Comparison of ENCODE assay signal across 25 mouse cellular contexts in genomic region chr3:154173556-154173955, GRCm38 (mm10).
A peak's percentile ranks its signal among the peaks of the same experiment; 100 is the strongest.
DNase-seq lines count a peak whose midpoint lies in the region; ATAC-seq and TF ChIP-seq lines count a peak whose summit lies in the region.
"Had no signal": no experiment of that assay in that cellular context is flagged by ENCODE, and none has a peak within 500 bp of the region (broad histone marks: within the 10 kb centered on the region; RNA-seq: fewer than 3 reads in every experiment).

No protein-coding gene starts in this region.

- in situ Hi-C loops in ES-E14 (cut with MboI; ENCODE audit: low sequenced_read_pairs in 2 of 2, unreplicated experiment in 2 of 2), result no loop called here

- H3K27ac ChIP-seq in forebrain, embryonic 10.5 days, result peak overlapping the region; percentile 63
- H3K27ac ChIP-seq in forebrain, postnatal 0 days (ENCODE audit: low read depth, low read length), result no peak overlapping the region
- peak overlapping the region; percentile 55; the same call in 1 of the 2 replicates for H3K27ac ChIP-seq in midbrain, embryonic 10.5 days (replicated peaks)
- H3K27ac ChIP-seq in midbrain, postnatal 0 days (ENCODE audit: low read depth, low read length), result no peak overlapping the region
- no peak overlapping the region for H3K27ac ChIP-seq in ES-E14 (ENCODE audit: insufficient read depth, low read depth, low read length, poor library complexity, severe bottlenecking)
- H3K27ac ChIP-seq in midbrain, embryonic 14.5 days (replicated peaks; ENCODE audit: low read depth, low read length), result 0 out of 2 replicates have a peak overlapping the region, but pooled peaks have one; percentile 5
- H3K27ac ChIP-seq: heart, adult 2 months; hindbrain, embryonic 15.5 days; limb, embryonic 10.5 days; limb, embryonic 15.5 days; liver, embryonic 13.5 days had no signal

- no peaks in the 10 kb centered on the region for H3K27me3 ChIP-seq in forebrain, embryonic 10.5 days (ENCODE audit: poor library complexity, severe bottlenecking)
- H3K27me3 ChIP-seq in forebrain, postnatal 0 days (ENCODE audit: insufficient read depth, low read length), result no peaks in the 10 kb centered on the region
- no peaks in the 10 kb centered on the region for H3K27me3 ChIP-seq in midbrain, embryonic 10.5 days (ENCODE audit: low read depth, poor library complexity, severe bottlenecking)
- H3K27me3 ChIP-seq in midbrain, postnatal 0 days (ENCODE audit: insufficient read depth, low read length), result no peaks in the 10 kb centered on the region
- H3K27me3 ChIP-seq in midbrain, embryonic 14.5 days (ENCODE audit: control insufficient read depth, insufficient read depth, low read length), result no peaks in the 10 kb centered on the region
- H3K27me3 ChIP-seq: forebrain, embryonic 13.5 days; heart, embryonic 12.5 days; hindbrain, embryonic 15.5 days; limb, embryonic 15.5 days; liver, embryonic 13.5 days had no signal

- no peaks in the 10 kb centered on the region for H3K9me3 ChIP-seq in forebrain, embryonic 10.5 days
- H3K9me3 ChIP-seq in forebrain, postnatal 0 days (ENCODE audit: low read length), result no peaks in the 10 kb centered on the region
- no peaks in the 10 kb centered on the region for H3K9me3 ChIP-seq in midbrain, embryonic 10.5 days (replicated peaks)
- no peaks in the 10 kb centered on the region for H3K9me3 ChIP-seq in midbrain, postnatal 0 days (ENCODE audit: low read length)
- no peaks in the 10 kb centered on the region for H3K9me3 ChIP-seq in ES-E14 (ENCODE audit: control insufficient read depth, insufficient read depth, low read depth, low read length)
- H3K9me3 ChIP-seq in midbrain, embryonic 14.5 days (ENCODE audit: control insufficient read depth, low read length), result no peaks in the 10 kb centered on the region
- H3K9me3 ChIP-seq: forebrain, embryonic 13.5 days; heart, embryonic 12.5 days; hindbrain, embryonic 15.5 days; limb, embryonic 10.5 days; limb, embryonic 15.5 days; liver, embryonic 13.5 days had no signal

- WGBS in forebrain, embryonic 10.5 days, result 38% methylated on average over 1 of the region's 1 CpGs
- 37% methylated on average over 1 of the region's 1 CpGs for WGBS in forebrain, postnatal 0 days
- 9% methylated on average over 1 of the region's 1 CpGs for WGBS in midbrain, embryonic 10.5 days
- WGBS in midbrain, postnatal 0 days, result 53% methylated on average over 1 of the region's 1 CpGs
- WGBS in midbrain, embryonic 14.5 days, result 18% methylated on average over 1 of the region's 1 CpGs

- DNase-seq in forebrain, embryonic 10.5 days (ENCODE audit: extremely low spot score, low spot score), result peak; percentile 17
- DNase-seq in forebrain, postnatal 0 days, result no peak
- DNase-seq in midbrain, embryonic 10.5 days (ENCODE audit: low spot score), result no peak
- DNase-seq in midbrain, postnatal 0 days (ENCODE audit: low spot score), result no peak
- DNase-seq in ES-E14 (ENCODE audit: low read depth, low spot score), result peak; percentile 53
- no peak for DNase-seq in midbrain, embryonic 14.5 days
- no peak for DNase-seq in adrenal gland, postnatal 25 days
- no peak for DNase-seq in spleen, adult 18-20 months
- DNase-seq: adrenal gland, adult 8-10 months; cerebellum, adult 11-12 months; cerebellum, adult 9-11 months; heart, adult 2 months; kidney, adult 2 months; kidney, postnatal 36 days; layer of hippocampus, postnatal 36 days; liver, embryonic 13.5 days; lung, adult 18-20 months; thymus, postnatal 4 days had no signal

- peak overlapping the region; percentile 5; the same call in 1 of the 2 replicates for H3K4me3 ChIP-seq in forebrain, embryonic 10.5 days
- no peak overlapping the region for H3K4me3 ChIP-seq in forebrain, postnatal 0 days (ENCODE audit: low read depth, low read length)
- H3K4me3 ChIP-seq in midbrain, embryonic 10.5 days, result no peak overlapping the region
- H3K4me3 ChIP-seq in midbrain, postnatal 0 days (ENCODE audit: low read depth, low read length), result no peak overlapping the region
- H3K4me3 ChIP-seq in ES-E14 (ENCODE audit: insufficient read depth in 1 of 2, low read depth in 1 of 2, low read length in 2 of 2, poor library complexity in 1 of 2, severe bottlenecking in 1 of 2), result no peak overlapping the region
- no peak overlapping the region for H3K4me3 ChIP-seq in midbrain, embryonic 14.5 days (replicated peaks; ENCODE audit: low read depth, low read length)
- H3K4me3 ChIP-seq: erythroblast, embryonic 14.5 days; forebrain, embryonic 13.5 days; heart, adult 2 months; heart, embryonic 12.5 days; hindbrain, embryonic 15.5 days; limb, embryonic 10.5 days; limb, embryonic 15.5 days; liver, embryonic 13.5 days had no signal

- H3K36me3 ChIP-seq in forebrain, embryonic 10.5 days (replicated peaks), result no peaks in the 10 kb centered on the region
- no peaks in the 10 kb centered on the region for H3K36me3 ChIP-seq in forebrain, postnatal 0 days (ENCODE audit: insufficient read depth)
- no peaks in the 10 kb centered on the region for H3K36me3 ChIP-seq in midbrain, embryonic 10.5 days
- no peaks in the 10 kb centered on the region for H3K36me3 ChIP-seq in midbrain, postnatal 0 days (ENCODE audit: insufficient read depth, low read length)
- no peaks in the 10 kb centered on the region for H3K36me3 ChIP-seq in ES-E14 (ENCODE audit: control insufficient read depth, insufficient read depth, low read length, poor library complexity, severe bottlenecking)
- no peaks in the 10 kb centered on the region for H3K36me3 ChIP-seq in midbrain, embryonic 14.5 days (ENCODE audit: control insufficient read depth, insufficient read depth, low read length)
- H3K36me3 ChIP-seq: heart, embryonic 12.5 days; hindbrain, embryonic 15.5 days; limb, embryonic 10.5 days; limb, embryonic 15.5 days; liver, embryonic 13.5 days had no signal

- H3K4me2 ChIP-seq in forebrain, postnatal 0 days (ENCODE audit: low read depth), result no peak overlapping the region
- no peak overlapping the region for H3K4me2 ChIP-seq in midbrain, postnatal 0 days (ENCODE audit: low read depth, low read length, poor library complexity, severe bottlenecking)
- H3K4me2 ChIP-seq in midbrain, embryonic 14.5 days (ENCODE audit: low read length), result no peak overlapping the region
- H3K4me2 ChIP-seq: forebrain, embryonic 13.5 days; heart, embryonic 12.5 days; hindbrain, embryonic 15.5 days; limb, embryonic 15.5 days; liver, embryonic 13.5 days had no signal

- no peak overlapping the region for H3K9ac ChIP-seq in forebrain, postnatal 0 days
- H3K9ac ChIP-seq in midbrain, postnatal 0 days (replicated peaks; ENCODE audit: low read length, poor library complexity, severe bottlenecking), result no peak overlapping the region
- H3K9ac ChIP-seq in ES-E14 (ENCODE audit: insufficient read depth, low read depth, low read length, poor library complexity, severe bottlenecking), result no peak overlapping the region
- H3K9ac ChIP-seq in midbrain, embryonic 14.5 days (replicated peaks; ENCODE audit: low read length), result no peak overlapping the region
- H3K9ac ChIP-seq: forebrain, embryonic 13.5 days; heart, embryonic 12.5 days; hindbrain, embryonic 15.5 days; limb, embryonic 15.5 days; liver, embryonic 13.5 days had no signal

- no peak for TF ChIP-seq CTCF in forebrain, postnatal 0 days (IDR thresholded peaks at IDR 0.05; ENCODE audit: low read depth)
- no peak for TF ChIP-seq CTCF in midbrain, postnatal 0 days (IDR thresholded peaks at IDR 0.05)

- peaks cover 33% of the 10 kb centered on the region for H3K4me1 ChIP-seq in forebrain, embryonic 10.5 days
- peaks cover 8% of the 10 kb centered on the region; the same call in 1 of the 2 replicates for H3K4me1 ChIP-seq in forebrain, postnatal 0 days (ENCODE audit: insufficient read depth)
- H3K4me1 ChIP-seq in midbrain, embryonic 10.5 days, result peaks cover 34% of the 10 kb centered on the region
- H3K4me1 ChIP-seq in midbrain, postnatal 0 days (ENCODE audit: insufficient read depth, low read length), result no peaks in the 10 kb centered on the region
- peaks cover 0 to 8% of the 10 kb centered on the region in 2 experiments; a peak in 1 of 4 replicates for H3K4me1 ChIP-seq in ES-E14 (ENCODE audit: control insufficient read depth in 2 of 2, insufficient read depth in 2 of 2, low read length in 2 of 2, poor library complexity in 1 of 2)
- H3K4me1 ChIP-seq in midbrain, embryonic 14.5 days (ENCODE audit: control insufficient read depth, insufficient read depth, low read length), result peaks cover 9% of the 10 kb centered on the region
- H3K4me1 ChIP-seq: limb, embryonic 15.5 days; liver, embryonic 13.5 days had no signal

- ATAC-seq in forebrain, postnatal 0 days, result no peak
- no peak for ATAC-seq in midbrain, postnatal 0 days (ENCODE audit: low FRiP score)
- ATAC-seq in midbrain, embryonic 14.5 days (ENCODE audit: low FRiP score, low TSS enrichment), result no peak
- ATAC-seq: lung, postnatal 0 days had no signal

TF ChIP-seq in ES-E14, 5 proteins besides CTCF, POLR2A, EP300 and RAD21:
- no peak for TF ChIP-seq CHD2 (IDR thresholded peaks at IDR 0.05; ENCODE audit: low read depth, low read length)
- TF ChIP-seq MAFK (IDR thresholded peaks at IDR 0.05; ENCODE audit: insufficient read depth, low read depth, low read length), result no peak
- no peak for TF ChIP-seq ZNF384 (IDR thresholded peaks at IDR 0.05; ENCODE audit: low read depth, low read length)
- no peak for TF ChIP-seq ZC3H11A (IDR thresholded peaks at IDR 0.05; ENCODE audit: borderline replicate concordance, low read depth, low read length)
- no peak for TF ChIP-seq HCFC1 (IDR thresholded peaks at IDR 0.05; ENCODE audit: borderline replicate concordance, insufficient read depth, low read length)

Comparison
In these comparisons a context has a peak if more than half of its experiments do, and no peak if none do; other contexts are left out.
1. DNase-seq: peak in forebrain, embryonic 10.5 days (single experiment) and ES-E14 (single experiment); none in forebrain, postnatal 0 days (single experiment), midbrain, embryonic 10.5 days (single experiment), midbrain, postnatal 0 days (single experiment), midbrain, embryonic 14.5 days (single experiment), adrenal gland, postnatal 25 days (single experiment) and spleen, adult 18-20 months (0 of 2).
2. H3K27ac ChIP-seq: peak in forebrain, embryonic 10.5 days (single experiment), midbrain, embryonic 10.5 days (single experiment) and midbrain, embryonic 14.5 days (single experiment); none in forebrain, postnatal 0 days (single experiment), midbrain, postnatal 0 days (single experiment) and ES-E14 (single experiment).